Mouse (Mus musculus) lung, postnatal 0 days (tissue): ENCODE measurements around the gene 9630041A04Rik. TPM values are rescaled to one million over a fixed set of nuclear protein-coding genes. Genes with fewer than 3 reads are reported as not detected.
A peak's percentile ranks its signal among the peaks of the same experiment; 100 is the strongest.

Source experiments
- ATAC-seq: fragments of 200-750 bp; cut with Nextera tagmentation; 2 replicates; pipeline ENCODE4 v1.8.0; 2017; ENCODE audit warnings: moderate library complexity
- DNase-seq: peaks from one replicate; pipeline ENCODE4 v3.0.0-alpha.2; 2016; ENCODE audit warnings: low spot score
- H3K27ac ChIP-seq: fragments of 300-500 bp; sonication (generic); 2 replicates; pipeline ENCODE4 v1.5.1; 2014; ENCODE audit warnings: antibody characterized with exemption, mild to moderate bottlenecking, low read length, mixed read lengths
- H3K27me3 ChIP-seq: fragments of 300-500 bp; sonication (generic); replicated peaks from 2 replicates; pipeline ENCODE4 v1.6.1; 2014; ENCODE audit warnings: low read length, mixed read lengths; ENCODE audit not compliant: insufficient read depth
- H3K36me3 ChIP-seq: fragments of 300-500 bp; sonication (generic); 2 replicates; pipeline ENCODE4 v1.6.1; 2014; ENCODE audit warnings: low read length, mixed read lengths; ENCODE audit not compliant: insufficient read depth
- H3K4me1 ChIP-seq: fragments of 300-500 bp; sonication (generic); 2 replicates; pipeline ENCODE4 v1.6.1; 2014; ENCODE audit warnings: antibody characterized with exemption, low read depth, low read length, mixed read lengths; ENCODE audit not compliant: insufficient read depth
- H3K4me2 ChIP-seq: fragments of 300-500 bp; sonication (generic); replicated peaks from 2 replicates; pipeline ENCODE4 v1.6.1; 2014; ENCODE audit warnings: low read depth, mild to moderate bottlenecking, low read length, moderate library complexity, mixed read lengths
- H3K4me3 ChIP-seq: fragments of 300-500 bp; sonication (generic); 2 replicates; pipeline ENCODE4 v1.5.1; 2014; ENCODE audit warnings: low read depth, low read length
- H3K9ac ChIP-seq: fragments of 300-500 bp; sonication (generic); replicated peaks from 2 replicates; pipeline ENCODE4 v1.6.1; 2014; ENCODE audit warnings: low read depth, mild to moderate bottlenecking
- H3K9me3 ChIP-seq: fragments of 300-500 bp; sonication (generic); 2 replicates; pipeline ENCODE4 v1.6.1; 2016; ENCODE audit warnings: low read length, mixed read lengths
- CTCF ChIP-seq: IDR thresholded peaks from 2 replicates; pipeline ENCODE4 v1.5.1; 2016; ENCODE audit warnings: antibody characterized with exemption, mild to moderate bottlenecking
- EP300 ChIP-seq: IDR thresholded peaks from 2 replicates; pipeline ENCODE4 v1.6.1; 2016; ENCODE audit warnings: antibody characterized with exemption, mild to moderate bottlenecking, control low read depth
- WGBS: fragments of 180-500 bp; shearing (Covaris S2); extraction: QIAGEN DNeasy Blood & Tissue Kit; methylation state at CpG from one replicate; pipeline ENCODE4 v1.1.7; 2014; 5-methylcytosine and 5-hydroxymethylcytosine counted together
- polyA plus RNA-seq: library from polyadenylated mRNA; unstranded; fragments of >200 nt; fragmentation: Nextera tagmentation; extraction: Ambion mirVana; gene quantifications from 2 replicates; pipeline ENCODE4 v1.2.1, GENCODE M21; 2015

The 9630041A04Rik gene
- polyA plus RNA-seq, 1 experiment from 2014 or later, result not detected

GRCm38 (mm10) chr9:101877109-101877987 lies 15.7 kb downstream of the 9630041A04Rik start:
- no peak overlapping the region for H3K9ac ChIP-seq
- no peak overlapping the region for H3K4me2 ChIP-seq
- no peaks in the 10 kb centered on the region for H3K36me3 ChIP-seq
- no peak for TF ChIP-seq CTCF
- no peak for TF ChIP-seq EP300
- no peak for DNase-seq
- H3K9me3 ChIP-seq, result no peaks in the 10 kb centered on the region
- no peak for ATAC-seq
- 69% methylated on average over 11 of the region's 11 CpGs for WGBS
- no peaks in the 10 kb centered on the region for H3K4me1 ChIP-seq
- no peak overlapping the region for H3K27ac ChIP-seq
- H3K27me3 ChIP-seq, result no peaks in the 10 kb centered on the region
- no peak overlapping the region for H3K4me3 ChIP-seq

- no peaks in the 10 kb centered on the region for H3K4me1 ChIP-seq
- no peaks in the 10 kb centered on the region for H3K27me3 ChIP-seq
- 19% methylated on average over 2 of the region's 2 CpGs for WGBS
- no peak overlapping the region for H3K27ac ChIP-seq
- H3K4me2 ChIP-seq, result no peak overlapping the region
- no peaks in the 10 kb centered on the region for H3K36me3 ChIP-seq
- H3K9ac ChIP-seq, result no peak overlapping the region
- no peak for TF ChIP-seq EP300
- DNase-seq, result peak; percentile 8
- no peaks in the 10 kb centered on the region for H3K9me3 ChIP-seq
- no peak overlapping the region for H3K4me3 ChIP-seq
- peak; percentile 41; the same call in 1 of the 2 replicates for ATAC-seq
These were observed 21.7 kb downstream of the 9630041A04Rik start for GRCm38 (mm10) chr9:101883295-101883694.

- no peaks in the 10 kb centered on the region for H3K27me3 ChIP-seq
- no peak overlapping the region for H3K4me2 ChIP-seq
- 67% methylated on average over 1 of the region's 1 CpGs for WGBS
- no peaks in the 10 kb centered on the region for H3K9me3 ChIP-seq
- ATAC-seq (no peak), DNase-seq (no peak)
- no peak overlapping the region for H3K27ac ChIP-seq
- H3K4me1 ChIP-seq, result no peaks in the 10 kb centered on the region
- TF ChIP-seq CTCF, result no peak
- TF ChIP-seq EP300, result no peak
- no peaks in the 10 kb centered on the region for H3K36me3 ChIP-seq
- no peak overlapping the region for H3K4me3 ChIP-seq
- no peak overlapping the region for H3K9ac ChIP-seq
These were observed 36.2 kb downstream of the 9630041A04Rik start for GRCm38 (mm10) chr9:101897851-101898250.

- TF ChIP-seq EP300 (no peak), CTCF (no peak)
These were observed 41.8 kb downstream of the 9630041A04Rik start for GRCm38 (mm10) chr9:101903406-101903805.

GRCm38 (mm10) chr9:101907747-101908255 lies 46.2 kb downstream of the 9630041A04Rik start:
- Histone ChIP-seq H3K27ac (no peak overlapping the region), H3K27me3 (no peaks in the 10 kb centered on the region), H3K9ac (no peak overlapping the region), H3K36me3 (no peaks in the 10 kb centered on the region), H3K4me1 (no peaks in the 10 kb centered on the region), H3K4me2 (no peak overlapping the region), H3K9me3 (no peaks in the 10 kb centered on the region), H3K4me3 (no peak overlapping the region)
- 54% methylated on average over 6 of the region's 6 CpGs for WGBS
- no peak for DNase-seq
- TF ChIP-seq EP300 (no peak), CTCF (no peak)
- ATAC-seq, result no peak

More at GRCm38 (mm10) chr9:101903406-101903805, 41.8 kb downstream of the 9630041A04Rik start:
- Histone ChIP-seq H3K27ac (no peak overlapping the region), H3K4me1 (no peaks in the 10 kb centered on the region), H3K9ac (no peak overlapping the region), H3K27me3 (no peaks in the 10 kb centered on the region), H3K4me2 (no peak overlapping the region), H3K9me3 (no peaks in the 10 kb centered on the region), H3K36me3 (no peaks in the 10 kb centered on the region), H3K4me3 (no peak overlapping the region)
- DNase-seq (no peak), ATAC-seq (no peak)
- WGBS, result 81% methylated on average over 3 of the region's 3 CpGs

- Histone ChIP-seq H3K27me3 (no peaks in the 10 kb centered on the region), H3K9ac (no peak overlapping the region), H3K4me2 (no peak overlapping the region), H3K27ac (no peak overlapping the region), H3K36me3 (no peaks in the 10 kb centered on the region), H3K9me3 (no peaks in the 10 kb centered on the region), H3K4me1 (no peaks in the 10 kb centered on the region), H3K4me3 (no peak overlapping the region)
- ATAC-seq, result no peak
- no peak for DNase-seq
- TF ChIP-seq CTCF, result no peak
- no peak for TF ChIP-seq EP300
- 54% methylated on average over 5 of the region's 5 CpGs for WGBS
These were observed 47.2 kb downstream of the 9630041A04Rik start for GRCm38 (mm10) chr9:101908849-101909248.
